Mouse (Mus musculus): ENCODE data around the gene Thbs4. TPM values are rescaled to one million over a fixed set of nuclear protein-coding genes. Genes with fewer than 3 reads are reported as not detected.

The Thbs4 gene
- polyA plus RNA-seq, 2 experiments, result 38.3 to 59.9 TPM

DNA sequence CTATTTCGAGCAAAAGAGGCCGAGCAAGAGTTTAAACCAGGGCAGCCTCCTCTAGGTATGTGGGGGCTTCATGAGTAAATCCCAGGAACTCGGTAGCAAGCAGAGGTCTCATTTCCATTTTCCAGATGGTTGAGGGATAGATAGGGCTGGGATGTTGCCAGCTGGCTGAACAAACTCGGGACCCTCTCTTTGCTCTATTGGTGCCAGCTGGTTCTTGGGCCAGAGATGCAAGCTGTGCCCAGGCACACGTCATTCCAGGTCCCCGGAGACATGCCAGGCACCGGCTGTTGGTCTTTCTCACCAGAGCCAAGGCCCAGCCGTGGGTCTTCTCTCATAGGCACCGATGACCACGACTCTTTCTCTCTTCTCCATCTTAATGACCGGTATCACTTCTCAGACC, 60.9 kb downstream of the Thbs4 start:
- WGBS, result 76% methylated on average over 11 of the region's 11 CpGs

DNA sequence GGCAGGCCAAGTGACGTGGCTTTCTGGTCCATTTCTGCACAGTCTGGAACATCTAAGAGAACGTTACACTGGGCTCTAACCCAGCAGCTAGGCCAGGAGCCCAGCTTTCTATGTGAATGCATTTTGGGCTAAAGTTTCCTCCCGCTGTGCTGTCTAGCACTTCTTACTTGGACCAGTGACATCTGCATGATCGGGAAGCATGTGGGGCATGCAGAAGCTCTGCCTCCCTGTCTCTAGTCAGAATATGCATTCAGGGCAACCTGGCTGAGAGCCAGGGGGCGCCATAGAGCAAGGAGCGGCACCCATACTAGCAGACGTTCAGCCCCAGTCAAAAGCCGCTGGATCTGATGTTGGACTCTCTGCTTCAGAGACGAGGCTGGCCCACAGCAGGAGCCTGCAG, 61.4 kb downstream of the Thbs4 start:
- H3K4me1 ChIP-seq (ENCODE audit: control insufficient read depth, insufficient read depth, low read length), result no peaks in the 10 kb centered on the region
- DNase-seq (ENCODE audit: low spot score), result peak; percentile 28
- TF ChIP-seq POLR2A (IDR thresholded peaks at IDR 0.05; ENCODE audit: borderline replicate concordance, extremely low read depth, insufficient read depth, insufficient read length), result no peak
- no peak overlapping the region for H3K4me3 ChIP-seq (replicated peaks; ENCODE audit: low read length)
- no peaks in the 10 kb centered on the region for H3K36me3 ChIP-seq (ENCODE audit: control insufficient read depth, insufficient read depth, low read length)
- H3K4me2 ChIP-seq (replicated peaks; ENCODE audit: low read depth, low read length, severe bottlenecking), result no peak overlapping the region
- 39% methylated on average over 9 of the region's 9 CpGs for WGBS
- H3K27ac ChIP-seq (replicated peaks; ENCODE audit: low read depth, low read length), result no peak overlapping the region
- H3K9ac ChIP-seq (ENCODE audit: low read depth, low read length, severe bottlenecking), result no peak overlapping the region
- H3K27me3 ChIP-seq (ENCODE audit: control insufficient read depth, insufficient read depth, low read length), result no peaks in the 10 kb centered on the region
- ATAC-seq (ENCODE audit: low FRiP score, low read depth), result no peak
- H3K9me3 ChIP-seq (ENCODE audit: control insufficient read depth, low read length), result no peaks in the 10 kb centered on the region

More for the DNA sequence above, 60.9 kb downstream of the Thbs4 start:
- no peak overlapping the region for H3K27ac ChIP-seq (replicated peaks; ENCODE audit: low read depth, low read length)
- no peaks in the 10 kb centered on the region for H3K36me3 ChIP-seq (ENCODE audit: control insufficient read depth, insufficient read depth, low read length)
- H3K27me3 ChIP-seq (ENCODE audit: control insufficient read depth, insufficient read depth, low read length), result no peaks in the 10 kb centered on the region
- H3K4me2 ChIP-seq (replicated peaks; ENCODE audit: low read depth, low read length, severe bottlenecking), result no peak overlapping the region
- H3K4me1 ChIP-seq (ENCODE audit: control insufficient read depth, insufficient read depth, low read length), result no peaks in the 10 kb centered on the region
- no peak for TF ChIP-seq POLR2A (IDR thresholded peaks at IDR 0.05; ENCODE audit: borderline replicate concordance, extremely low read depth, insufficient read depth, insufficient read length)
- H3K4me3 ChIP-seq (replicated peaks; ENCODE audit: low read length), result no peak overlapping the region
- ATAC-seq (ENCODE audit: low FRiP score, low read depth), result no peak
- H3K9ac ChIP-seq (ENCODE audit: low read depth, low read length, severe bottlenecking), result no peak overlapping the region
- no peaks in the 10 kb centered on the region for H3K9me3 ChIP-seq (ENCODE audit: control insufficient read depth, low read length)
- no peak for DNase-seq (ENCODE audit: low spot score)

- Histone ChIP-seq H3K9me3 (ENCODE audit: control insufficient read depth, low read length) (no peaks in the 10 kb centered on the region), H3K4me2 (replicated peaks; ENCODE audit: low read depth, low read length, severe bottlenecking) (no peak overlapping the region), H3K4me3 (replicated peaks; ENCODE audit: low read length) (no peak overlapping the region), H3K9ac (ENCODE audit: low read depth, low read length, severe bottlenecking) (no peak overlapping the region), H3K27ac (replicated peaks; ENCODE audit: low read depth, low read length) (no peak overlapping the region), H3K36me3 (ENCODE audit: control insufficient read depth, insufficient read depth, low read length) (no peaks in the 10 kb centered on the region), H3K27me3 (ENCODE audit: control insufficient read depth, insufficient read depth, low read length) (no peaks in the 10 kb centered on the region), H3K4me1 (ENCODE audit: control insufficient read depth, insufficient read depth, low read length) (no peaks in the 10 kb centered on the region)
- no peak for DNase-seq (ENCODE audit: low spot score)
- TF ChIP-seq POLR2A (IDR thresholded peaks at IDR 0.05; ENCODE audit: borderline replicate concordance, extremely low read depth, insufficient read depth, insufficient read length), result no peak
- ATAC-seq (ENCODE audit: low FRiP score, low read depth), result no peak
- 75% methylated on average over 5 of the region's 5 CpGs for WGBS
Measured at GRCm38 (mm10) chr13:92732836-92733235, 61.8 kb downstream of the Thbs4 start.

DNA sequence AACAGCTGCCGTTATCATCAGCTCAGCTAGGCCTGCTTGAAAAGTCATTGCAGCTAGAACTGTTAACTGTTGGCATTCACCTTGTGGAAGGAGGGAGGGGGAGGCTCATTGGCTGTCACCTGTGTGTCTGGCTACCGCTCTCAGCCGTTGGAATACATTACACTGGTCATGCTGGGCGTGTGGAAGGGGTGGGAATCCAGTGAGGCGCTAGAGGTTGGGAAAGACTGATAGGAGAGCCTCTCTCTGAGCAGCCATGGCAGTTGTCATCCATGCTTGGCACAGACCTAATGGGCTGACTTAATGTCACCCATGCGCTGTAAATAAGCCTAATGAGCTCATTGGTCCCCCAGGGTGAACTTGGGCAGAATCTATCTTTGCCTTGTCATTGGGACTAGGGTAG, 62.8 kb downstream of the Thbs4 start:
- H3K4me1 ChIP-seq (ENCODE audit: control insufficient read depth, insufficient read depth, low read length), result no peaks in the 10 kb centered on the region
- DNase-seq (ENCODE audit: low spot score), result no peak

GRCm38 (mm10) chr13:92729811-92730210, 64.8 kb downstream of the Thbs4 start:
- WGBS, result 57% methylated on average over 13 of the region's 13 CpGs
- no peaks in the 10 kb centered on the region for H3K9me3 ChIP-seq (ENCODE audit: control insufficient read depth, low read length)
- no peak overlapping the region for H3K4me2 ChIP-seq (replicated peaks; ENCODE audit: low read depth, low read length, severe bottlenecking)
- DNase-seq (ENCODE audit: low spot score) (no peak), ATAC-seq (ENCODE audit: low FRiP score, low read depth) (no peak)
- no peak for TF ChIP-seq POLR2A (IDR thresholded peaks at IDR 0.05; ENCODE audit: borderline replicate concordance, extremely low read depth, insufficient read depth, insufficient read length)
- H3K36me3 ChIP-seq (ENCODE audit: control insufficient read depth, insufficient read depth, low read length), result no peaks in the 10 kb centered on the region
- no peak overlapping the region for H3K9ac ChIP-seq (ENCODE audit: low read depth, low read length, severe bottlenecking)
- H3K27me3 ChIP-seq (ENCODE audit: control insufficient read depth, insufficient read depth, low read length), result no peaks in the 10 kb centered on the region
- no peak overlapping the region for H3K4me3 ChIP-seq (replicated peaks; ENCODE audit: low read length)
- no peak overlapping the region for H3K27ac ChIP-seq (replicated peaks; ENCODE audit: low read depth, low read length)
- H3K4me1 ChIP-seq (ENCODE audit: control insufficient read depth, insufficient read depth, low read length), result no peaks in the 10 kb centered on the region

More for the DNA sequence above, 62.8 kb downstream of the Thbs4 start:
- no peak for TF ChIP-seq POLR2A (IDR thresholded peaks at IDR 0.05; ENCODE audit: borderline replicate concordance, extremely low read depth, insufficient read depth, insufficient read length)
- no peaks in the 10 kb centered on the region for H3K27me3 ChIP-seq (ENCODE audit: control insufficient read depth, insufficient read depth, low read length)
- H3K9ac ChIP-seq (ENCODE audit: low read depth, low read length, severe bottlenecking), result no peak overlapping the region
- no peaks in the 10 kb centered on the region for H3K36me3 ChIP-seq (ENCODE audit: control insufficient read depth, insufficient read depth, low read length)
- no peaks in the 10 kb centered on the region for H3K9me3 ChIP-seq (ENCODE audit: control insufficient read depth, low read length)
- ATAC-seq (ENCODE audit: low FRiP score, low read depth), result no peak
- H3K27ac ChIP-seq (replicated peaks; ENCODE audit: low read depth, low read length), result no peak overlapping the region
- WGBS, result 76% methylated on average over 6 of the region's 6 CpGs
- H3K4me2 ChIP-seq (replicated peaks; ENCODE audit: low read depth, low read length, severe bottlenecking), result no peak overlapping the region
- no peak overlapping the region for H3K4me3 ChIP-seq (replicated peaks; ENCODE audit: low read length)

DNA sequence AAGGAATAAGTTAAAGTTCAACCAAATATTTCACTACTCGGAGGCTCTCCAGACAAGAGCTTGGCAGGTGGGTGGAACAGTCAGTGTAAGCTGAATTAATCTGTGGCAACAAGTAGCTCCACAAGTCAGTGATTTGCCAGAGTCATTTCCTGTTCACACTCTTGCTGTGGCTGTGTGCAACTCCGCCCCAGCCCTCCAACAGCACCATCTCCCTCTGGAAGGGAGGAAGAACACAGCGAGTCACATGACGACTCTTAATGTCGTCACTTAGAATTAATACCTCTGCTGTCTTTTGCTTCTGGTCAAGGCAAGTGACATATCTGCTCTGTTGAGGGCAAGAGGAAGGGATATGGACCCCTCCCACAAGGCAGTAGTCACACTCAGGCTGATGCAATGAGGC, 72.2 kb downstream of the Thbs4 start:
- Histone ChIP-seq H3K4me1 (ENCODE audit: control insufficient read depth, insufficient read depth, low read length) (no peaks in the 10 kb centered on the region), H3K36me3 (ENCODE audit: control insufficient read depth, insufficient read depth, low read length) (no peaks in the 10 kb centered on the region), H3K4me3 (replicated peaks; ENCODE audit: low read length) (no peak overlapping the region), H3K27me3 (ENCODE audit: control insufficient read depth, insufficient read depth, low read length) (no peaks in the 10 kb centered on the region), H3K4me2 (replicated peaks; ENCODE audit: low read depth, low read length, severe bottlenecking) (no peak overlapping the region), H3K9me3 (ENCODE audit: control insufficient read depth, low read length) (no peaks in the 10 kb centered on the region), H3K27ac (replicated peaks; ENCODE audit: low read depth, low read length) (no peak overlapping the region), H3K9ac (ENCODE audit: low read depth, low read length, severe bottlenecking) (no peak overlapping the region)
- DNase-seq (ENCODE audit: low spot score) (no peak), ATAC-seq (ENCODE audit: low FRiP score, low read depth) (no peak)
- TF ChIP-seq POLR2A (IDR thresholded peaks at IDR 0.05; ENCODE audit: borderline replicate concordance, extremely low read depth, insufficient read depth, insufficient read length), result no peak
- WGBS, result 76% methylated on average over 5 of the region's 5 CpGs

All from limb, embryonic 14.5 days (tissue).